Mouse (Mus musculus) liver, embryonic 14.5 days (tissue): ENCODE measurements around the gene Rundc3a.

Source experiments
- CTCF ChIP-seq: IDR thresholded peaks from 2 replicates; pipeline ENCODE4 v1.5.1; 2016; ENCODE audit warnings: antibody characterized with exemption, low read depth, control low read depth
- EP300 ChIP-seq: IDR thresholded peaks from 2 replicates; pipeline ENCODE4 v1.6.1; 2016; ENCODE audit warnings: antibody characterized with exemption, low read depth

- TF ChIP-seq CTCF: no peak
- TF ChIP-seq EP300: no peak
These were observed 32.5 kb downstream of the Rundc3a start for GRCm38 (mm10) chr11:102425555-102426316.
